Mouse (Mus musculus) embryo, embryonic 10.5 days (tissue): ENCODE measurements around the gene Shank2.

Experiments
- DNase-seq: peaks from one replicate; pipeline ENCODE4 v3.0.0-alpha.2; 2015; ENCODE audit warnings: low spot score

The Shank2 gene

DNA sequence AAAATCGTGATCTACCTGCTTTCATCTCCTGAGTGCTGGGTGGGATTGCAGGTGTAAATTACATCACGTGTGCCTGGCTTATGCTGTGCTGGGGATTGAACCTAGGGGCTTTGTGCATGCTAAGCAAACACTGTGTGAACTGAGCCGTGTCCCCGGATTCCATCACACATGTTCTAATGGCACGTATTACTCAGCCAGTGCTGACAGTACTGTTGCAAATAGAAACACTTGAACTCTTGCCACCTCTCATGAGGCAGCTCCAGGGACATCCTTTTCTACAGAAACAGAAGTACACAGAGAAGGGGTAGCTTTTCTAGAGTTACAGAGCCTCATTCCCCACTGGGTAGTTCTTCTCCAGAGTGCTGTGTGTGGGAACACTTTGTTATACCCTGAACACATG lies 168.5 kb downstream of the Shank2 start:
- DNase-seq = no peak

DNA sequence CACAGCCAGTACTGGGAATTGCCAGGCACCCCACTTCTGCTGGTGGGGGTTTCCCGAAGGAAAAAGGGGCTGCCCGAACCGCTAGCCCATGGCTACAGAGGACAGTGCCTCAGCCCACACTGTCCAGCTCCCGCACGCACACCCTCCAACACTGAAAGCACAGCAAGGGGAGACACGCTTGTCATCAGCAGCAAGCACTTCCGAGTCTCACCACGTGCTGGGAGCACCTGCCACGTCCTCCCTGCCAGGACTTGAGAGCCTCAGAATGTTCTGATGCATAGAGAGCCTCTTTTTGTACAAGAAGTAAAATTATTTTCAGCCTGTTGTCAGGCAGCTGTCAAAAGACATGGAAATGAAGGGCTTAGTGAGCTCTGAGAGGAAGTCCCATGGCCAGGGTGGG lies 169.0 kb downstream of the Shank2 start:
- DNase-seq = no peak

DNA sequence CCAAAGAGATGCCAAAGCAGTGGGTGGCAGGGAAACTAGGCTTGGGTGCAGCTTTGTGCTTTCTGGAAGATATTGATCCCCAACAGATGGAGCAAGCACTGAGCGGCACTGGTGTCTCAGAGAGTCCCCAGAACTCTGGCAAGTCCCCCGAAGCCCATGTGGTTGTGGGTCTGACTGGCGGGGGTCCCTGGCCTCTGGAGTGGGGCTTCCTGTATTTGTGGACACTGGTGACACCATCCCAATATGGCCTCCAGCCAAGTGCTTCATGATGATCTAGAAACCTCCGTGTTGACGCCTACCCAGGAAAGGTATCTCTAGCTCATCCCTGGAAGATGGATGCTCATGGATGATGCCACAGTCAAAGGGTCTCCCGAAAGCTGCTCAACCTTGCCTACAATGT lies 172.1 kb downstream of the Shank2 start:
- DNase-seq = no peak

DNA sequence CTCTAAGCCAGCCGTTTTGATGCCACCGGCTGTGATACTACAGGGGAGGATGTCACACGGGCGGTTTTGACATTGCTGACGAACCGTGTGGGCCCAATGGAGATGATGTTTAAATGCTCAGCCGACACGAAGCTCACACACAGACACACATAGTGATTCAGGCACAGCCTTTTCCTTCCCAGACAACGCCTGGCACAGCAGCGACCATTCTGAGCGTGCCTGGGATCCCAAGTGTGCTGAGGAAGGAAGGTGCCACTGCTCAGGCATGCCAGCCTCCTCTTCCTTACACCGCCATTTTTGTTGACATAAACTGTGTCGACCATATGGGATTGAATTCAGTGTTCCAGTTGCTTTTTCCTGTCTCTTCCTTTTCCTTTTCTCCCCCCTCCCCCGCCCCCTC lies 172.6 kb downstream of the Shank2 start:
- DNase-seq = no peak

DNA sequence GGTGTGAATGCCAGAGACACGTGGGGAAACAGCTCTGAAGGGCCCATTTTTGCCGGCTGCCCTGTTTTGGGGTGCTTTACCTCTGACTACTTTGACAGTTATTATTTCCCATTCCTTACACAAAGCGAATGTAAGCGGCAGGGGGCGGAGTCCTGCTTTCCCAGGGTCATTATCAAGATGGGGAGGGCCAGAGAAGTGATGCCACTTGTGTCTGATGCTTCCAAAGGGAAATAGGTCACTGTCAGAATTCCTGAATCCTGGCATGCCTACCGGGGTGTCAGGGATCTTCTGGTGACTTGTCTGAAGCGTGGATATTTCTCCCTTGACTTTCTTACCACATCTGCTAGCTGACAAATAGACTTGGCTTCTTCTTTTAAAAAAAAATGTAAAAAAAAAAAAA lies 173.3 kb downstream of the Shank2 start:
- peak; percentile 4 for DNase-seq

DNA sequence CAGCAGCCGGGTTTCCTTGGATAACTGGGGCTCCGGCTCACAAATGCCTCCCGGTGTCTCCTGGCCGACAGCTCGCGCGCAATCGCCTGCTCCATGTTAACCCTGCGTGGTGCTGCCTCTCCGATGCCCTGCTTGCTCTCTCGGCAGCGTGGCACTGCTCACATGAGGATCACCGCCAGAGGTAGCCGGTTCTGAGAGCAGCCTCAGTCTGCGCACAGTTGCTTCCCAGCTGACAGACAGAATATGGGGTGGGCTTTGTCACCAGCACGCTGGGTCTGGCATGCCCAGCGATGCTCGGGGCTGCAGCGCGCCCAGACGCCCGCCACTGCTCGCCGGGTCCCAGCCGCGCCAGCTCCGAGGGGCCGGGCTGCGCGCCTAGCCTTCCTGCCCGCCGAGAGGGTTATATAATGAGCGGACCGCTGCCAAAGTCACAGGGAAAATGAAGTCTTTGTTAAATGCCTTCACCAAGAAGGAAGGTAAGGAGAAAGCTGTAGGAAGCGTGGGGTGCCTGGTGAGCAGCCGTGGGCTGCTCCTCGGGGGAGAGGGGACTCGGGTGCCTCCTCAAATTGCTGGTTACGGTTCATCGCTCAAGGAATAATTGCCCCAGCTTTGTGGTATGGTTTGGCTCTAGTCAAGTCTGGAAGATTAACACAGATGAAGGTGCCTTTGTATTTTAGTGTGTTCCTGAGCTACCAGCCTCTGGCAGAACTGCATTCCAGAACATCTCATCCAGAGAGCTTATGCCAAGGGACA lies 173.9 kb downstream of the Shank2 start:
- peak; percentile 40 for DNase-seq

DNA sequence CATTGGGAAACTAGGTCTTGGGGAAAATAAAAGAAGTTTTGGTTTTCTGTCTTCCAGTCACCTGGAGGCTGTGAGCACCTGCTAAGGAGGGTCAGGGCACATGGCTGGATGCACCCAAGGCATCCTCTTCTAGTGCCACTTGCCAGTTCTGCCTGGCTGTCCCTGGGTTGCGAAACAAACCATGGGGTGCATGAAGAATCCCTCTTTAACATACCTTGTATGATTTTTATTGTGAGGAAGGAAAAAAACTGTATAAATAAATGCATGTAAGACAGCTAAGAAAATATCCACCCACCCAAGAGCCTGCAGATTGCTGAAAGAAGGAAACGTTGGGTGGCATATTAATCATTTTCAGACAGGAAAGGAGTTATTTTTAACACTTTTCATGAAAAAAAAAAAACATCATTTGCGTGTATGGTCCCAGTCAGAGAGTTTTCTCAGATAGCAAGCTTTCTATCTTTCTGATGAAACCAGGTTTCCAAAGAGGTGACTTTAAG lies 174.6 kb downstream of the Shank2 start:
- no peak for DNase-seq

DNA sequence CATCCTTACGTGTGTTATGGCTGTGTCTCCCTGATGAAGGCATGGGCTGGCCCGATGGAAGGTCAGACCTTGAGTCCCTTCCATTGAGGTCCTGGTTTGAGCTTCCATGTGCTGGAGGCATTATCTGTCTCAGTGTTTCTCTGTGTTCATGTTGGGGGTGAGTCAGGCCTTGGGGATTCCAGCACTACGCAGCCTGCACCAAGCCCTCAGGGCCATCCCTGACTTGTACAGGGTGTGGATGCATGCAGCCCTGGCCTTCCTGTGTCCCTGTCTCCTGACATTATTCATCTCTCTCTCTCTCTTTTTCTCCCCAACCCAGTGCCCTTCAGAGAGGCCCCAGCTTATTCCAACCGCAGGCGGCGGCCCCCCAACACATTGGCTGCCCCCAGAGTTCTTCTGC lies 177.7 kb downstream of the Shank2 start:
- DNase-seq = no peak

DNA sequence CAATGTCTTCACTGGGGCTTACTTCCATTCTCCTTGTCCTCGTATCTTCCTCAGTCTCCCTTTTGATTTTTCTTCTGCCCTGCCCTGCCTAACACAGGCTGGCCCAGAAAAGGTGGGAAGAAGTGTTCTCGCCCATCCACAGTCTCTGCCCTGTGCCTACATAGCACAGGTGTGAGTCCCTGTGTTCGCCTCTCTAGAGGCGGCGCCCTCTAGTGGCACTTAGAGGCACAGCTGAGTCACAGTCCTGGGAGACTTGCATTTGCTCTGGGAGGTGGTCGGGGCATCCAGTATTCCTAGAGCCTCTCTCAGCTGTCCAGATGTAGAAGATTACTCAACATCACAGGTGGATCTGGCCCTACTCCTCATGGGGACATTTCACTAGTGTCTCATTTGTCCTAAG lies 179.2 kb downstream of the Shank2 start:
- DNase-seq = peak; percentile 82

DNA sequence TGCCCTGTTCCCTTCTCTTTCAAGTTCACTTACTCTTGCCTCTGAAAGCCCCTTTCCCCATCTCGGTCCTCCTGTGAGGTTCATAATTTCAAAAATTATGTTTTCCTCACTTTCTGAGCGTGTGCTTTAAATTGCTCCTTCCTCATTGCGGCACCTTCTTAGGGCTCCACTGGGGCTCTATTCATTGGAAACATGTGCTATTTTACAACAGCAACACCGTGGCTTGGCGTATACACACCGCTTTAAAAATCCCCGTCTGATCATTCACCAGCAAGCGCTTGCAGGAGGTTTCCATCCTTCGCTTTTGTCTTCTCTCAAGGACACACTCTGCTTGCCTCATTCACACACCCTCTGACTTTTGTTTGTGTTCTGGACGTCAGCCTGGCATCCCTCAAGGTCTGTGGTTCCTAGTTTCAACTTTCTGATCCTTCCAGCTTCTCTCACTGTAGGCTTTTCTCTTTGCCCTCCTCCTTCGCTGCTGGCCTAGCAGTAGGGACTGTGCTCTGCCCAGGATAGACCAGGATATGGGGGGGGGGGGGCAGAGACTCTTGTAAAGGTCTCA lies 186.2 kb downstream of the Shank2 start:
- no peak for DNase-seq

DNA sequence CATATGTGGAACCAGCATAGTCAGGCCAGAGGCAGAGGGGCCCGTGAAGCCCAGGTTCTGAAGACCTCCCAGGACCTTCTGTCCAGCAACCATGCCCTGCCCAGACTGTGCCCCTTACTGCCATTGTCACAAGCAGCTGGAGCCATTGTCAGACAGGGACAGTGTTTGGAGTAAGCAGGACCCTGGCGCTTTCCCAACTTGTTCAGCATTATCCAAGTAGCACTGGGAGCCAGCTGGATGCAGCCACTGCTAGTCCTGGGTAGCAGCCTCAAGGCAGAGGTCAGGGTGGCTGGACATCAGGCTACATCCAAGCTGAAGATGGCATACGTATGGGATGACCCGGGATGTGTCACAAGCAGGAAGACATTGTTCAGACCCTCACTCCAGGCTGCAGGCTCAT lies 187.7 kb downstream of the Shank2 start:
- no peak for DNase-seq

DNA sequence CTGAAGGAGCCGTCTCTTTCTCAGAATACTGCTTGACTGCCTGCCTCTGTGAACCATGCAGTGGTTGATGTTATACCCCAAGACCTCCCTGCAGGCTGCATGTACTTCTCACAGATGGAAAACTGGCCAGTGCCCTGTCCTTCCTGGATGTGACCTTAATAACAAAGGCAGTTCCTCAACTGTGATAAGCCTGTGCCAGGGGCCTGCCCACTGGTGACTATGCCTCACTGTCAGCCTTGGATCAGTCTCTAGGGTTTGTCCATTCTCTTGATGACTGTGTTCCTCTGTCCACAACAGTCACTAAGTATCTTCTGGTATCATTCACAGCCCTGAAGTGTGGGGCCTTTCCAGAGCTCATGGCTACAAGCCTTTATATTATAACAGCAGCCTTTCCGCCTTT lies 196.8 kb downstream of the Shank2 start:
- no peak for DNase-seq

DNA sequence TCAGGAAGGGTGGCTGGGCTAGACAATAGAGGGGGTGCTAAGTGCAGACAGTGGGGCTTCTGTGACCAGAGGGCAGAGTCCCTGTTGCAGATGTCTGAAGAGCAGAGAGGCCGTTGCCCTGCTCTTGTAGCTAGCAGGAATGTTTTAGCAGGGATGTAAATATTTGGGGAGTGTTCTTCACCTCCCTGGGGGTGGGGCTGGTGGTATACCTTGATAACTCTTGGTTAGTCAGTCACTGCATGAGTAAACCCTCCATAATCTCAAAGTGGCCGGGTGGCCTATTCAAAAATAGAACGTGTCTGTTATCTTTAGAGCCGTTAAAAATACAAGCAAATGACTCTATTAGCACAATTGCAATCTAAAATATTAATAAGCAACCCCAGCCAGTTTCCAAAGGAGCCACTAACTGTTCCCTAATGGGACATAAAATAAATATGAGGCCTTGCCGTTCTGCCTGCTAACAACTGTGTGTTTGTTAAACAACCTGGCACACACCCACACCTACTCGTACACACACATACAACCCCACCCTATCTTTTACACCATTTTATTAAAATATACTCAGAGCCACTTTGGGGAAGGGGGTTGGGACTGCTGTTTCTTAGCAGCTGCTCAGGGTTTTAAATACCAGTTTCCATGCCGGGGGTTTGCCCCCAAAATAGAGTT lies 200.4 kb downstream of the Shank2 start:
- DNase-seq = no peak

DNA sequence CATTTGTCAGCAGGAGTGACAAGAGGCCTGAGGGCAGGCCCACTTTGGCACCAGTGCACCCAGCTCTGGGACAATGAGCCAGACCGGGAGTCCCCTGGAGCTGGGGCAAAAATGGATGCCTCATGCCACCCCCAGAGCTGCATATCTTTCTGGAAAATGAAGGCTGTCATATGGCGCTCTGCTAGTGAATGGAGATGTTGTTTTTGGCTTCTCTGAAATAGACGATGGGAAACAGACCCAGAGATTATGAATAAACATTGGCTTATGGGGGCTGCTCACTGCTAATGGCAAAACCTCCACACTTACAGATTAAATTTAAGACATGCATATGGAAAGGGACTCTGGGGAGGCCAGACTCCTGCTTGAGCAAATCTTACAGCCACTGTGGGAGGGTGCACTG lies 202.6 kb downstream of the Shank2 start:
- DNase-seq = no peak

DNA sequence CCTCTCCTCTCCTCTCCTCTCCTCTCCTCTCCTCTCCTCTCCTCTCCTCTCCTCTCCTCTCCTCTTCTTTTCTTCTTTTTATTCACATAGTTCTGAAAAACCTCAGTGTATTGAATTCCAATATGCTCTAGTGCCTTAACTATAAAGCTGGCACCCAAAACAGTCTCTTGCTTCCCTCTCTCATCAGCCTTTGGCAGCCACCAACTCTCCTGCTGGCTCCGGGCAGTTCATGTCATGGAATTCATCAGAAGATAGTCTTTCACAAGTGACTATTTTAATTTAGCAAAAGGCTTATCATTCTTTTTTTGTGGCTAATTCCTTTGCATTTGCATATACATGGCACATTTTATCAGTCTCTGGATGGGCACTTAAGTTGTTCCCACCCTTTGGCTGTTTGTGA lies 203.4 kb downstream of the Shank2 start:
- no peak for DNase-seq

DNA sequence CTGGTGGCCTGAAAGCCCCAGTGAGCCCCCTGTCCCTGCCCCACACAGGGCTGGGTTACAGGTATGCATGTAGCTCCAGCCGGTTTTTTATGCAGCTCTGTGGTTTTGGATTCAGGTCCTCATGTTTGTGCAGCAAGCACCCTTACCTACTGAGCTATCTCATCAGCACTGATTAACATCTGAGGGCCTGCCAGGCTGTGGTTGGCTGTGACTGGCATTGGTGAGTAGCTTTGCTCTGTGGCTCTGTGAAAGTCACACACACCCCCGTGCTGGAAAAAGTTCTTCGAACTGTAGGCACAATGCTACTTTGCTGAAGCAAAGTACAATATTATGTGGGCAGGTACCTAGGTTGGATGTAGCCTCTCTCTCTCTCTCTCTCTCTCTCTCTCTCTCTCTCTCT lies 204.1 kb downstream of the Shank2 start:
- no peak for DNase-seq

DNA sequence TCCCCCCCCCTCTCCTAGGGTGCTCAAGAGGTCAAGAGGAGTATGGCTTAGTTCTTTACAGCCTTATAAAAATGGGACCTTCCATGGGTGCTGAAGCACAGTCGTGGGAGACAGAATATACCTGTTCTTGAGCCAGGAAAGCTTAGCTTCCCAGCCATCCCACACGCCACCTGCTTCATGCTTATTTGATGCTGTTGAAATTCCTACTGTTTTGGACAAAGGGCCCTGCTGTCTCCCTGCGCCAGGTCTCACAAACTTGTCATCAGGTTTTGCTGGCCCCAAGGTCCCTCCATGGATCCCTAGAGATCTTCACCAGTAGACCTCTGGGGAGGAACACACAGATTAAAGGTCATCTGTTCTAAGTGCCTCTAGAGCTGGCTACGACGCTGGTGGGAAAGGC lies 204.5 kb downstream of the Shank2 start:
- no peak for DNase-seq

DNA sequence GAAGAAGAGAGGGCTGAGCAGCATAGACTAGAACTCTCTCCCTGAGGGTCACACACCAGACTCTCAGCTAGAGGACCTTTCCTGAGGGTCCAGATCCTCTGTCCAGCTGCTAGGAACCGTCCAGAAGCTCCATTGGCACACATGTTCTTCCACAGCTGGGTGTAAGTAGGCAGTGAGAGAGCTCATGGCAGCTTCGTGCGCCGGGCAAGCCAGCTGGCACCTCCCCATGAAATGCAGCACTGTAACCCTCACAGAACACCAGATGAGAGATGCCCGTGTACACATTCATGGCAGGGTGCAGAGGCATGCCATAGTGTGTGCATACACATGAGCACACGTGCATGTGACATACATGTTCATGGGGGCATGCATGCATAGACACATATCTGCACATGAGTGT lies 205.4 kb downstream of the Shank2 start:
- DNase-seq = no peak

DNA sequence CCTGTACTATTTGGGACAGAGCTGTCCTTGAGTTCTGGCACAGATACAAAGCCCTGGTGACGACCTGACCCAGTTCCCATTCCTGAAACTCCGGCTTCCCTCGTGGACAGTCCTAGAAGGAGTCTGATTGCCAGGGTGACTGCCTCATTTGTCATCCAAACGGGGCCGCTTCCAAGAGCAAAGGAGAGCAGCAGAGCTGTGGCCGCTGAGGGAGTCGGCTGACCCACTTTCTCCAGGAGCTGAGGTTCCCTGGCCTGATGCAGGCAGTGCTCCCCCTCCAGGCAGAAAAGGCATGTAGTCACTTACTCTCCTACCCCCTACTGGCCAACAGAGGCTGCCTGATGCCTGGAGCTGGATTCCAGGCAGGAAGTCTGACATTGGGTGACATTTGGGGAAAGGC lies 206.1 kb downstream of the Shank2 start:
- DNase-seq = peak; percentile 69

DNA sequence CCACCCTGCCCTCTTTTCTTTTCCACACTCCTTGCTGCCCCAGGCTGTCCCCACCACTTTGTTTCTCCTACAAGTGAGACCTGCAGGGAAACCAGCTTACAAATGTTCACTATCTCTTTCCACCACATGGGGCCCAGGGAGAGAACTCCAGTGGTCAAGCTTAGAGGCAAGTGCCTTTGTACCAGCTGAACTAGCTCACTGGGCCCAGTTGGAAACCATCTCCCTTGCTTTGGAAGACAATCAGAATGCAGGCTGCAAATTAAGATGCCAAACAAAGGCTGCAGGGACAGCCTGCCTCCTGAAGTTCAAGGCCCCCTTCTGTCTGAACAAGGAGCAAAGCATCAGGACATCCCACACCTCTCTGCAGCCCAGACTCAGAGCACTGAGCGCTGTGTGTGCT lies 206.9 kb downstream of the Shank2 start:
- no peak for DNase-seq

DNA sequence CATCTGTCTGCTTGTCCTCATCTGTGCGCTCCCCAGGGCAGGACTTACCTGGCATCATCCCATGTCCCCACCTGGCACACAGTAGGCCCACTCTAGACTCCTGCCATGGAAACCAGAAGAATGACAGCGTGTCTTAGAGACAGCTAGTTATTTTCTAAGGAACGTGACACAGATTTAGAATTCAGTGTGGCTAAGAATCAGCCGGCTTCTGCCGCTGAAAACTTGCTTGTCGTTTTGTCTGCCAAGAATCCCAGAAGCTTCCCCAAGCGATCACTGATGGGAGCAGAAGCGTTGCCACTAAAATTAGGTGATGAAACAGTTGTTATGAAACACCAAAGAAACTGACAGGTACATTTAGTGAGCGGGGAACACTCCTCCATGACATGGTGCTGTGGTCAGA lies 208.8 kb downstream of the Shank2 start:
- DNase-seq = no peak

DNA sequence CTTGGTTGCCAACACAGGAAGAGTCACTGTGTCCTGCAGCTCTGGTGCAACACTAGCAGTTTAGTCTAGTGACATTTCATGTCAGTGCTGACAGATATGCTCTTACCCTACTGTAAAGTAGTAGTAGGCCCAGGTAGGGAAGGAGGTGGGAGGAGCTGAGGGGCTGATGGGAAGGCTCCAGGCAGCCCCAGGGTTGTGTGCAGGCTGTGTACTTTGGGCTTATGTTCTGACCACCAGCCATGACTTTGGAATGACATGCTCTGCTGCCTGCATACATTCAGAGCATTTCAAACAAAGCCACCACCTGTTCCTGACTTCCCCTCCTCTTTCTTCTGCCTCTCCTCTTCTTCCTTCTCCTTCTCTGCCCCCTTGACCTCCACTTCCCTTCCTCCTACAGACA lies 211.0 kb downstream of the Shank2 start:
- DNase-seq = no peak

DNA sequence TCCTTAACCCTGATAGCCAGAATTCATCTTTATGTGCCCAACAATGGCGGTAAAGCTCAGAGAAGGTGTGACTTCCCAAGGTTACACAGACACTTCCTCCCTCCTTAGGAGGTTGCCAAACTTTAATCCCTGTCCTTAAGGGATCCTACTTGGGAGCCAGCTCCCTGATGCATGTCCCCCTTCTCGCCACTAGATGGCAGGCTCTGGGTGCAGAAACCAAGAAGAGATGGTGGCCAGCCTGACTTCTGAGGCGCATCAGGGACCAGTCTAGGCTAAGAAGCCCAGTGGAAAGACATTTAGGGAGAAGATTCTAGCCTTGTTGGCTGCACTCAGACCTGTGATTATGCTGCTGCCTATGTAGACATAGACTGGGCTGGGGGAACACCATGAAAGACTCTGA lies 215.5 kb downstream of the Shank2 start:
- DNase-seq = peak; percentile 84

DNA sequence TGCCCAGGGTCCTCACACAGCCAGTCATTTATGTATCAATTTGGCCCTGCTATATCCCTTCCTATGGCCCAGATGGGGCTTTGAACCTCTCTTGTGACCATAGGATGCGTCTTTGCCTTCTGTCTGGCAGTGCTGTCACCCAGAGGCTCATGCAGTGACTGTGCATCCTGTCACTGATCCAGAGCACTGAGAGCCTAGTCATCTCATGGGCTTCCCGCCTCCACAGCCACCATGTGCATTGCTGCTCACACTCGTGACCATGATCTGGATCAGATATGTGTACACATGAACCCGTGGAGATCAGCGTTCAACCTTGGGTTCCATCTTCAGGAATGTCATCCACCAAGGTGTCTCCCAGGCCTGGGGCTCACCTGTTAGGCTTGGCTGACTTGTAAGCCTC lies 227.0 kb downstream of the Shank2 start:
- DNase-seq = no peak
